ENCODE assay signal across 10 mouse cellular contexts in the genomic region with DNA sequence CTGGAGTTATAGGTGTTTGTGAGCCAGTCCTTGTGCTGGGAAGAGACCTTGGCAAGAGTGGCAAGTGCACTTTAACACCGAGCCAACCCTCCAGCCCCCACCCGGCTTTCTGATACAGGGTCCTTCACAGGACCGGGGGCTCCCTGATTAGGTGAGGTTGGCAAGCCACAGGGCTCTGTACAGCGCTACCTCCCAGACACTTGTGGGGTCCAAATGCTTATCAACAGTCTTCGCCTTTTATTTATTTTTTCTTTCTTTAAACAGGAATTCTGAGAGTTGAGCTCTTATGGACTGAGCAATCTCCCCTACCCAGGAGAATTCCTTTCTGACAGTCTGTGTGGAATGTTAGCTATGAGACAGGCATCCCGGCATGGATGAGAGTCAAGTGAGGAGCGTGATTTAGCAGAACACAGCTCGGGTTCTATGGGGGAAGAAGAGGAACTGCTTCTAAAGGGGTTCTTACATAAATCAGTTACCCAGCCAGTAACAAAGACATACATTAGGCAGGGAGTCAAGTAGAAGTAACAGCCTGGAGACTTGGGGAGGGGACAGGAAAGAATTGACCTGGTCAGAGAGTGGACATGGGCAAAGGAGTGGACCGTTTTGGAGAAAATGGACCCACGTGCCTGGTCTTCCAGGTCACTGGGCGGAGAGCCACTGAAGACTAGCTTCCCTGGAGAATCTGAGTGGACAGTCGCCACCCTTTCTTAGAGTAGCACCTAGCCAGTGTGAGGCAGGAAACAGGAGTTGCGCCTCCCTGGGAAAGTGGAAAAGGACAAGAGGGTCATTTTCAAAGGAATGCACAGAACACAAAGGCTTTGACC.
DNase-seq lines count a peak whose midpoint lies in the region; ATAC-seq lines count a peak whose summit lies in the region.
"Had no signal": no experiment of that assay in that cellular context is flagged by ENCODE, and none has a peak within 500 bp of the region (broad histone marks: within the 10 kb centered on the region; RNA-seq: fewer than 3 reads in every experiment).

No protein-coding gene starts in this region.

- no peaks in the 10 kb centered on the region for H3K9me3 ChIP-seq in embryonic facial prominence, embryonic 13.5 days
- no peaks in the 10 kb centered on the region for H3K9me3 ChIP-seq in intestine, embryonic 16.5 days (ENCODE audit: control insufficient read depth, low read length)

- no peaks in the 10 kb centered on the region for H3K36me3 ChIP-seq in embryonic facial prominence, embryonic 13.5 days
- H3K36me3 ChIP-seq in intestine, embryonic 16.5 days (ENCODE audit: control insufficient read depth, insufficient read depth, low read length) = no peaks in the 10 kb centered on the region

- H3K4me1 ChIP-seq in embryonic facial prominence, embryonic 13.5 days = peaks cover 27% of the 10 kb centered on the region
- H3K4me1 ChIP-seq in intestine, embryonic 16.5 days (ENCODE audit: control insufficient read depth, insufficient read depth, low read length) = peaks cover 19% of the 10 kb centered on the region

- no peak overlapping the region for H3K4me3 ChIP-seq in embryonic facial prominence, embryonic 13.5 days
- H3K4me3 ChIP-seq in intestine, embryonic 16.5 days (ENCODE audit: low read length) = no peak overlapping the region

- no peak overlapping the region for H3K4me2 ChIP-seq in embryonic facial prominence, embryonic 13.5 days
- H3K4me2 ChIP-seq in intestine, embryonic 16.5 days (ENCODE audit: low read depth, low read length) = 0 out of 2 replicates have a peak overlapping the region, but pooled peaks have one; percentile 6

- 0 out of 2 replicates have a peak, but pooled peaks have one; percentile 43 for ATAC-seq in embryonic facial prominence, embryonic 13.5 days (ENCODE audit: insufficient number of reproducible peaks, insufficient read depth, low FRiP score, low TSS enrichment, low read depth)
- ATAC-seq in intestine, embryonic 16.5 days = 0 out of 2 replicates have a peak, but pooled peaks have one; percentile 60

- intact Hi-C loops in left cerebral cortex, postnatal 36 days (cut with DNase I) = no loop called here
- intact Hi-C loops in gastrocnemius, postnatal 14 days (cut with DNase I; ENCODE audit: low total_unique reads) = no loop called here

- WGBS in embryonic facial prominence, embryonic 13.5 days = 40% methylated on average over 13 of the region's 13 CpGs
- WGBS in intestine, embryonic 16.5 days = 25% methylated on average over 13 of the region's 13 CpGs

- no peak overlapping the region for H3K9ac ChIP-seq in embryonic facial prominence, embryonic 13.5 days
- H3K9ac ChIP-seq in intestine, embryonic 16.5 days (ENCODE audit: low read depth, low read length) = no peak overlapping the region

- peak; percentile 13 for DNase-seq in gastrocnemius, adult 18-20 months (ENCODE audit: low spot score)
- no peak for DNase-seq in gastrocnemius, postnatal 4 days (ENCODE audit: low spot score in 2 of 2)
- DNase-seq in mesoderm, embryonic 11.5 days (ENCODE audit: low read depth, low spot score) = peak; percentile 79
- DNase-seq in left cerebral cortex, postnatal 36 days (ENCODE audit: low spot score in 2 of 2) = no peak
- no peak for DNase-seq in right cerebral cortex, postnatal 36 days (ENCODE audit: low spot score in 2 of 2)
- DNase-seq in gastrocnemius, postnatal 14 days = no peak
- DNase-seq: gastrocnemius, postnatal 36 days; right cerebral cortex, adult 18-20 months had no signal

- peaks cover 4% of the 10 kb centered on the region; the same call in 1 of the 2 replicates for H3K27me3 ChIP-seq in embryonic facial prominence, embryonic 13.5 days
- H3K27me3 ChIP-seq in intestine, embryonic 16.5 days (replicated peaks; ENCODE audit: control insufficient read depth, insufficient read depth, low read length) = no peaks in the 10 kb centered on the region

- H3K27ac ChIP-seq in embryonic facial prominence, embryonic 13.5 days = no peak overlapping the region
- H3K27ac ChIP-seq in intestine, embryonic 16.5 days (ENCODE audit: low read length) = no peak overlapping the region

Comparison
In these comparisons a context has a peak if more than half of its experiments do, and no peak if none do; other contexts are left out.
1. DNase-seq: peak in gastrocnemius, adult 18-20 months (single experiment) and mesoderm, embryonic 11.5 days (single experiment); none in gastrocnemius, postnatal 4 days (0 of 2), left cerebral cortex, postnatal 36 days (0 of 2), right cerebral cortex, postnatal 36 days (0 of 2) and gastrocnemius, postnatal 14 days (single experiment).